Mouse (Mus musculus) heart, embryonic 10.5 days (tissue): ENCODE results near the gene Dnah6. TPM values are rescaled to one million over a fixed set of nuclear protein-coding genes. Genes with fewer than 3 reads are reported as not detected.

Experiments
- DNase-seq: peaks from one replicate; pipeline ENCODE4 v3.0.0-alpha.2; 2017; ENCODE audit warnings: low spot score
- H3K27ac ChIP-seq: fragments of 300-500 bp; sonication (generic); 2 replicates; pipeline ENCODE4 v1.5.1; 2016; ENCODE audit warnings: mild to moderate bottlenecking
- H3K27me3 ChIP-seq: fragments of 300-500 bp; sonication (generic); 2 replicates; pipeline ENCODE4 v1.6.1; 2016; ENCODE audit warnings: mild to moderate bottlenecking; ENCODE audit not compliant: poor library complexity, insufficient read depth, severe bottlenecking
- H3K36me3 ChIP-seq: fragments of 300-500 bp; sonication (generic); 2 replicates; pipeline ENCODE4 v1.6.1; 2016; ENCODE audit warnings: mild to moderate bottlenecking, moderate library complexity
- H3K4me1 ChIP-seq: fragments of 300-500 bp; sonication (generic); 2 replicates; pipeline ENCODE4 v1.6.1; 2016; ENCODE audit warnings: mild to moderate bottlenecking
- H3K4me3 ChIP-seq: fragments of 300-500 bp; sonication (generic); 2 replicates; pipeline ENCODE4 v1.5.1; 2016; ENCODE audit warnings: mild to moderate bottlenecking, moderate library complexity
- H3K9me3 ChIP-seq: fragments of 300-500 bp; sonication (generic); 2 replicates; pipeline ENCODE4 v1.6.1; 2016; ENCODE audit warnings: mild to moderate bottlenecking, moderate library complexity
- WGBS: fragments of 180-500 bp; shearing (Covaris S2); methylation state at CpG from one replicate; pipeline ENCODE4 v1.1.7; 2016; 5-methylcytosine and 5-hydroxymethylcytosine counted together
- polyA plus RNA-seq: library from polyadenylated mRNA; unstranded; fragments of >200 nt; fragmentation: Nextera tagmentation; extraction: Ambion mirVana; gene quantifications from 2 replicates; pipeline ENCODE4 v1.2.1, GENCODE M21; 2016

Gene Dnah6
- polyA plus RNA-seq, 1 experiment from 2014 or later, result 0.01 TPM

DNA sequence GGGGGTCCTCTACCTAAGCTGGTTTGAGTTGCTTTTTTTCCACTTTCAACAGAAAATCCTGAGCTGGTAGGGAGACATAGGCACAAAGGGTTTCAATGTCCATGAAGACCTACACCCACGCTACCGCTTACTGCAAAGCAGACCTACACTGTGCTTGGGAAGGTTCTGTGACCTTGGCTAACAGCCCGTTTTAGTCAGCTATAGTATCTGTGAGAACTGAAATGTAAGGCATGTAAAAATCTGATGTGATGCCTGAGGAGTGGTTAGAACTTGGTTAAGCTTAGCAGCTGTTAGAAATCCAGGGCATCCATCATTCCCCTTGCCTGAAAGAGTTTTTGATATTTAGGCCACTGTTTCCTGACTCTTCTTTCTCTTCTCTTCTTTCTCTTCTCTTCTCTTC is 46.3 kb downstream of the Dnah6 start:
- Histone ChIP-seq H3K9me3 (no peaks in the 10 kb centered on the region), H3K36me3 (no peaks in the 10 kb centered on the region), H3K27me3 (no peaks in the 10 kb centered on the region), H3K27ac (no peak overlapping the region), H3K4me3 (no peak overlapping the region), H3K4me1 (no peaks in the 10 kb centered on the region)
- WGBS, result 79% methylated on average over 3 of the region's 3 CpGs
- DNase-seq, result no peak

DNA sequence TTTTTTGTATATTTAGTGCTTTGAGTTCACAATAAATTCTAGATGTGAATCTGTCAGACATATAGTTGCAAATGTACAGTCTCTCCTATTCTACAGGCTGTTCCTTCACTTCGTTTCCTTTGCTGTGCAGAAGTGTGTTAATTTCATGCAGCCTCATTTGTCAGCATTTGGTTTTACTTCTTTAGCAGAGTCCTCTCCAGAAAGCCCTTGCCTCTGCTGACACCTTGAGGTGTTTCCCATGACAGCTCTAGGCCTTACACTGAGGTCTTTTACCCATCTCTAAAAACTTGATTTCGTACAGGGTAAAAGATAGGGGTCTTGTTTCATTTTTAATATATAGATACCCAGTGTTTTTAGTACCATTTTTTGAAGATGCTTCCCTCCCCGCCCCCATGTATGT is 54.2 kb downstream of the Dnah6 start:
- H3K27ac ChIP-seq, result no peak overlapping the region
- no peaks in the 10 kb centered on the region for H3K36me3 ChIP-seq
- no peak for DNase-seq
- H3K4me1 ChIP-seq, result no peaks in the 10 kb centered on the region
- no peaks in the 10 kb centered on the region for H3K9me3 ChIP-seq
- H3K4me3 ChIP-seq, result no peak overlapping the region
- no peaks in the 10 kb centered on the region for H3K27me3 ChIP-seq
- WGBS, result 71% methylated on average over 3 of the region's 3 CpGs

DNA sequence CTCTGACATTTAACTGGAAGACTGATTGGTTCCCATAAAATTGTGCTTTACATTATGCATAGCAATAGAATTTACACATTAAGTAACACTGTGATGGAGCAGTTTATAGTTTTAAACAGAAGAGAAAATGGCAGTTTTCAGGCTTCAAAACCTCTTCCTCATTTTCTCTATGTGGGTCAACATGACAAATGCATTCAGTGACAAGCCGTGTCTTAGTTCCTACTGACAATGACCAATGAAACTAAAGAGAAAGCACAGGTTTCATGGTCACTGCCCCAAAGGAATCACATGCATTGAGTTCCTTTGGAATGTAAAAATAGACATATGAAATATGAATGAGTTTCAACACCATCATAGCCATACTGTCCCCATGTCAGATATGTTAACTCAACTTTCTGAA is 58.5 kb downstream of the Dnah6 start:
- 87% methylated on average over 1 of the region's 1 CpGs for WGBS
- no peak for DNase-seq
- no peaks in the 10 kb centered on the region for H3K9me3 ChIP-seq
- H3K36me3 ChIP-seq, result no peaks in the 10 kb centered on the region
- no peaks in the 10 kb centered on the region for H3K4me1 ChIP-seq
- H3K4me3 ChIP-seq, result no peak overlapping the region
- H3K27me3 ChIP-seq, result no peaks in the 10 kb centered on the region
- H3K27ac ChIP-seq, result no peak overlapping the region

DNA sequence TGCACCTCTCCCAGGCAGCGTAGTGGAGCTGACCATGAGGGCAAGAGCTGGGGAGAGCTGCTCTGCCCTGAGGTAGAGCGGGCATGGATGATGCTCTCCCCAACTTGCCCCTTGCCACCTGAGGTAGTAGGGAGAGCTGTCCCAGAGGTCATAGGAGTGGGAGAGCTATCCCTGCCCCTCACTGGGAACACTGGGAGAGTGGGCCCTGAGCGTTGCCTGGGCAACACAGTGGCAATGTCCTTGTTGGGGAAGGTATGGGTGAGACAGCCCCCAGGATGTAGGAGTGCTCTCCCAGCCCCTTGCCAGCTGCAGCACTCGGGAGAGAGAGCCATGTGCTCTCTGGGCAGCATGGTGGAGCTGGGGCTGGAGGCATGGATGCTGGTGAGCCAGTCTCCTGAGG is 60.1 kb downstream of the Dnah6 start:
- 85% methylated on average over 4 of the region's 4 CpGs for WGBS
- Histone ChIP-seq H3K36me3 (no peaks in the 10 kb centered on the region), H3K4me1 (no peaks in the 10 kb centered on the region), H3K27ac (no peak overlapping the region), H3K27me3 (no peaks in the 10 kb centered on the region), H3K4me3 (no peak overlapping the region), H3K9me3 (no peaks in the 10 kb centered on the region)
- DNase-seq, result peak; percentile 72

DNA sequence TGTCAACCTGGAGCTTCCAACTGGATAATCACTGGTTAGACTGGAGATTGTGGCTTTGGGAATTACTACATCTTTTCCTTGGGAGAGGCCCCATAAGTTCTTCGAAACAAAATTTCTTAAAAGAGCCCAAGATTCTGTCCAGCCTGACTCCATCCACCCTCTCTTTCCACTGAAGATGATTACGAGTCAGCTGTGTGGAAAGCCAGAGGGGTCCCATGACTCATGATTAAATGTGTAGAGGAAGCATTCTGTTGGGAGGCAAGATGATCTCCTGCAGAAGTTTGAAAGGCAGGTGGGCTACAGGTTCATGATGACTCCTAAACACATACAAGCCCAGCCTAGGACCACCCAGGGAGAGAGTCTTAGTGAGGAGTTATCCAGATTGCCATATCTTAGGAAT is 66.0 kb downstream of the Dnah6 start:
- H3K36me3 ChIP-seq, result no peaks in the 10 kb centered on the region
- no peak overlapping the region for H3K27ac ChIP-seq
- no peak overlapping the region for H3K4me3 ChIP-seq
- no peaks in the 10 kb centered on the region for H3K9me3 ChIP-seq
- WGBS, result 72% methylated on average over 2 of the region's 2 CpGs
- no peaks in the 10 kb centered on the region for H3K4me1 ChIP-seq
- H3K27me3 ChIP-seq, result no peaks in the 10 kb centered on the region
- DNase-seq, result no peak

DNA sequence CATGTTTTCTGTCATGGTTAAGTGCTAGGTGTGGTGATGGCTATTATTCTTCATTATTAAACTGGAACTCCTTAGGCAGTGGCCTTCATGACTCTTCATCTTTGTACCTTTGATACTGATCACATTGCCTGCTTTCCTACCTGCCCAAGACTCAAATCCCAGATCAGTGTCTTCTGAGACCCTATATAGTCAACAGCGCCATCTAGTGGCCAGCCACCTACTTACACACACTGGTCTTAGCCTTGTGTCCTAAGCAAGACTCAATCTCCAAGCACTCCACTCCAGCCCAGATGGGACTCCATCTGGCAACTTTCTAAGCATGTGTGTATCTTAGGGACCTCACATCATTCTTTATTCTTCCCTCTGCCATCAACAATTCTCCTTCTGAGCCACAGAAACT is 67.8 kb downstream of the Dnah6 start:
- 0% methylated on average over 1 of the region's 1 CpGs for WGBS
- no peaks in the 10 kb centered on the region for H3K4me1 ChIP-seq
- no peaks in the 10 kb centered on the region for H3K36me3 ChIP-seq
- no peak overlapping the region for H3K27ac ChIP-seq
- no peak overlapping the region for H3K4me3 ChIP-seq
- peak; percentile 84 for DNase-seq
- H3K27me3 ChIP-seq, result no peaks in the 10 kb centered on the region
- no peaks in the 10 kb centered on the region for H3K9me3 ChIP-seq

DNA sequence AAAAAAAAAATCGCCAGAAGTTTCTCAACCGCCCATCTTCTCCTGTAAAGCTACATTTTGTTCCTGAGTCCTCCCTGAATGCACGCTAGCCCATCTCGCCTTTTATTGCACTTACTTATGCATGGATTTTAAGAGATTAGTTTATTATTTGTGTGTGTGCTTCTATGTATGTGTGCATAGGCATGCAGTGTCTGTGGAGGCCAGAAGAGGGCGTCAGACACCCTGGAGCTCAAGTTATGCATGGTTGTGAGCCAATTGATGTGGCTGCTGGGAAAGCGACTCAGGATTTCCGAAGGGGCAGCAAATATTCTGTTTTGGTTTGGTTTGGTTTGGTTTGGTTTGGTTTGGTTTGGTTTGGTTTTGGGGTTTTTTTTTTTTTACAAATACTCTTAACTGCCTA is 78.0 kb downstream of the Dnah6 start:
- H3K9me3 ChIP-seq, result no peaks in the 10 kb centered on the region
- WGBS, result 89% methylated on average over 7 of the region's 7 CpGs
- no peaks in the 10 kb centered on the region for H3K4me1 ChIP-seq
- no peaks in the 10 kb centered on the region for H3K36me3 ChIP-seq
- no peaks in the 10 kb centered on the region for H3K27me3 ChIP-seq
- no peak overlapping the region for H3K27ac ChIP-seq
- no peak overlapping the region for H3K4me3 ChIP-seq
- DNase-seq, result no peak

DNA sequence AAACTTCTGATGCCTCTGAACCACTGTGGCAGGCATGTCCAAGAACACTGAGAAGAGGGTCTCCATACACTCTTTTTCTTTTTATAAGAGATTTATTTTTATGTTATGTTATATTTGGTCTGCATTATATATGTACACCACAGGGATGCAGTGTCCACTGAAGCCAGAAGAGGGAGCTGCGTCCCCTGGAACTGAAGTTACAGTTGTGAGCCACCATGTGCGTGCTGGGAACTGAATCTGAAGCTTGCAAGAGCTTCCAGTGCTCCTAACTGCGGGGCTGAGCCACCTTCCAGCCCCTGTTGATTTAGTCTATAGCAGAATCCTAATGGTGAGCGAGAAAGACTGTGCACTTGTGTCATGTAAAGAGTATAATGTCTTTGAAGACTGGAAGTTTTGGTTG is 78.7 kb downstream of the Dnah6 start:
- Histone ChIP-seq H3K36me3 (no peaks in the 10 kb centered on the region), H3K9me3 (no peaks in the 10 kb centered on the region), H3K4me3 (no peak overlapping the region), H3K4me1 (no peaks in the 10 kb centered on the region), H3K27me3 (no peaks in the 10 kb centered on the region), H3K27ac (no peak overlapping the region)
- 81% methylated on average over 4 of the region's 4 CpGs for WGBS
- no peak for DNase-seq

DNA sequence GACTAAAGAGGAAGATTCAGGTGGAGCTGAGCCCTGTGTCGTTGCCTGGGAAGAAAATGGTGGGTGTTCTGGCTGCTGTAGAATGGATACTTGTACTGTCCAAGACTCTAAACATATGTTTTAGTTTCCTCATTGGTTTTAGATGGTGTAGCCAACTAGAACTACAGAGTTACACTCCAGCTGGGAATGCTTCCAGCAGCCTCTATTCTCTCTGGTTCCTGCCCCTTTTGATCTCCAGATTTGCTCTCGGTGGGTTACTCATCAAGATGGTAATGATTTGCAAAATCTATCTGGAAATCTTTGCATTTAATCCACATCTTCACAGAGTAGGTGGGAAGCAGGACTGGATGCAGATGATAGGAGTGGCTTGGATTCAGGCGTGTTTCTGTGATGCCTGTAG is 80.6 kb downstream of the Dnah6 start:
- DNase-seq, result no peak
- WGBS, result 77% methylated on average over 3 of the region's 3 CpGs

DNA sequence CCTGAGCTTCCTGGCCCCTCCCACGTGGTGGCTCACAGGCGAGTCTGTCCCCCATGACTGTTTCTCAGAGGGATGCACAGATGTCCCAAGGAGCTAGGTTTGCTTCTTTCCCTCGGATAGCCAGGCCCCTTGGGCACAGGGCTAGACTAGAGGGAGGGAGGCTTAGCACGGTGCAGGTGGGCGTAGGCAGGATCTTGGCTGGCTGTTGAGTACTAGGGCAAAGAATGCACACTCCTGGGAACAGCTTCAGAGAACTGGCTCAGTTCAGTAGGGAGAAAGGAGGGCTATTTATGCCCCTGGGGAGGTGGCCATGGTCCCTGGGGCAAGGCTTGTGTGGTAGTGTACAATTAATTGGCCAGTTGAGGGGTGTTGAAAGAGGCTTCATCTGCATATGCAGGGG is 88.7 kb downstream of the Dnah6 start:
- H3K4me3 ChIP-seq, result no peak overlapping the region
- WGBS, result 60% methylated on average over 5 of the region's 5 CpGs
- DNase-seq, result no peak

More for the DNA sequence above, 80.6 kb downstream of the Dnah6 start:
- H3K36me3 ChIP-seq, result no peaks in the 10 kb centered on the region
- H3K27ac ChIP-seq, result no peak overlapping the region
- 0 out of 2 replicates have a peak, but pooled peaks cover 3% of the 10 kb centered on the region for H3K4me1 ChIP-seq
- H3K9me3 ChIP-seq, result no peaks in the 10 kb centered on the region
- no peak overlapping the region for H3K4me3 ChIP-seq
- no peaks in the 10 kb centered on the region for H3K27me3 ChIP-seq

DNA sequence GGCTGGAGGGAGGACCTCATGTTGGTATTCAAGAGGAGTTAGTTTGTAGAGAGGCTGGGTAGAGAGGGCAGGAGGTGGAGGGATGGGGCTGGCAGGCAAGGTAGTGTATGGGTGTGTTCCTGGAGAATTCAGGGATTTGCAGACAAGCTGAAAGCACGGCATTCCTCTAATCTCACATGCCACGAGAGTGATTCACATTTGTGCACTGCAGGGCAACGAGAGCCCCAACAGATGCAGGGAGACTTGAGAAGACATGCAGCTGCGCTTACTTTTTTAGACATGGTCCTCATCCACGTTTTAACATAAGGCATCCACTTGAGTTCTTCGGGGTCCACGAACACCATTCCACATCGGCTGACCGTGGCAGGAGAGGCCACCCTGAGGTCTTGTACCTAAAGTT is 93.9 kb downstream of the Dnah6 start:
- Histone ChIP-seq H3K36me3 (no peaks in the 10 kb centered on the region), H3K4me3 (no peak overlapping the region), H3K27ac (no peak overlapping the region), H3K4me1 (no peaks in the 10 kb centered on the region), H3K27me3 (no peaks in the 10 kb centered on the region), H3K9me3 (no peaks in the 10 kb centered on the region)
- DNase-seq, result peak; percentile 38
- 62% methylated on average over 9 of the region's 9 CpGs for WGBS

More for the DNA sequence above, 88.7 kb downstream of the Dnah6 start:
- Histone ChIP-seq H3K9me3 (no peaks in the 10 kb centered on the region), H3K4me1 (0 out of 2 replicates have a peak, but pooled peaks cover 3% of the 10 kb centered on the region), H3K27me3 (no peaks in the 10 kb centered on the region), H3K36me3 (no peaks in the 10 kb centered on the region), H3K27ac (no peak overlapping the region)

DNA sequence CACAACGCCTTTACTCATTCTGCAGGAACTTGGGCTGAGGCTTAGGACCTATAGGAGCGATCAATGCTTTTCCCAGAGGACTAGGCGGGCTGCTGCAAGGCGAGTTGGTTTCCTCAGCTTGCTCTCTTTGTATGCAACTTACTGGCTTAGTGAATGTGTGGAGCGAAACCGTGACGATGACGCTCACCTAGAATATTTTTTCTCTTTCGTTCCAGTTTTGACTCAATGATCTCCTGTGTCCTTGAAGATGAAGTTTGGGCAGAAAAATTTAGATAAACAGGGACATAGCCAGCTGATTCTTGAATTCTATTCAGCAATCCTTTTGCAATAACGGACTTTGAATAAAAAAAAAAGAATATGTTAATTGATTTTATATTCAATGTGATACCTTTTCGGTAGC is 101.1 kb downstream of the Dnah6 start:
- H3K4me3 ChIP-seq, result no peak overlapping the region
- DNase-seq, result peak; percentile 19
- 87% methylated on average over 11 of the region's 11 CpGs for WGBS
- no peaks in the 10 kb centered on the region for H3K4me1 ChIP-seq
- H3K36me3 ChIP-seq, result no peaks in the 10 kb centered on the region
- no peak overlapping the region for H3K27ac ChIP-seq
- no peaks in the 10 kb centered on the region for H3K27me3 ChIP-seq
- no peaks in the 10 kb centered on the region for H3K9me3 ChIP-seq

DNA sequence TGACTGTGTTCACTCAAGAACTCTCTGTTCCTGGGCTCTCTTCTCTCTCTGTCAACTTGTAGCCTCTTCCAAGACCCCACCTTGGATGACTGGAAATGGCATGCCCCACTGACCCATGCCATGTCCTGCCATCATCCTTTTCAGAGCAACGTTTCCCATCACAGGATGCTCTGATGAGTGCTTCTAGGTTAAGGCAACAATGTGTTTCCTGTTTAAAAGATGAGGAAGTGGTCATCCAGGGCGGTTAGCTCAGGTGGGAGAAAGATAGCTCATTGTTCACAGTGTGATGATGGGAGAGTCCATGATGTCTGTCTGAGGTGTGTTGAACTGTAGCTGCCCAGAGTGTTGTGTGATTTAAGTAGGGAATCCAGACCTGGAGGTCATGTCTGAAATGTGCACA is 107.6 kb downstream of the Dnah6 start:
- Histone ChIP-seq H3K4me1 (no peaks in the 10 kb centered on the region), H3K36me3 (no peaks in the 10 kb centered on the region), H3K9me3 (no peaks in the 10 kb centered on the region), H3K4me3 (no peak overlapping the region), H3K27me3 (no peaks in the 10 kb centered on the region), H3K27ac (no peak overlapping the region)
- 52% methylated on average over 2 of the region's 2 CpGs for WGBS
- DNase-seq, result no peak

DNA sequence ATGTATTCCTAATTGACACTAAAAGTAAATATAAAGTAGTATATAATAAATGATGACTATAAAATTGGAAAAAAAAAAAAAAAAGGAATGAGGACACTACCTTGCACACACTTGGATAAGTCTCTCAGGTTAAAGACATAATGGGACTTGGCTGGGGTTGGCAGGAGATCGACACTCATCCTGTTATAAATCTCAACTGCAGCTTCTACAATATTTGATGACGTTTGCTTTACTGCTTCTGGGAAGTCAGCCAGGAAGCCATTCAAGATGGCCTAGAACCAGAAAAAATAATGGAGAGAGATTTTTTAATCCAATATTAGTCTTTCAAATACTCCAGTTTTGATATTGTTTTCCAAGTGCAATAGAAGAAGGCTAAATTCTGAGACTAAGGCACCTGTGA is 108.1 kb downstream of the Dnah6 start:
- Histone ChIP-seq H3K27ac (no peak overlapping the region), H3K4me1 (no peaks in the 10 kb centered on the region), H3K4me3 (no peak overlapping the region), H3K36me3 (no peaks in the 10 kb centered on the region), H3K27me3 (no peaks in the 10 kb centered on the region), H3K9me3 (no peaks in the 10 kb centered on the region)
- 81% methylated on average over 2 of the region's 2 CpGs for WGBS
- DNase-seq, result no peak
